Mouse (Mus musculus) cortical plate, adult 2 months (tissue): ENCODE measurements at regions not wholly inside any gene's neighbourhood (a gene's known extent, or its start where the extent isn't known, plus 50 kb on each side); places are given as distances from the start of the nearest gene placed in this dataset.
"Not testable (repeated sequence)": the region's sequence is repeated elsewhere in the genome, so short reads cannot be mapped to it uniquely, and the experiment has no call there.

Source experiments
- H3K27ac ChIP-seq: fragments of 200-500 bp; 2 replicates; pipeline ENCODE4 v1.5.1; 2012; ENCODE audit warnings: low read length, control low read depth, inconsistent platforms; ENCODE audit not compliant: insufficient read depth
- H3K4me1 ChIP-seq: fragments of 200-500 bp; 2 replicates; pipeline ENCODE4 v1.6.1; 2011; ENCODE audit warnings: low read length; ENCODE audit not compliant: control insufficient read depth, insufficient read depth
- H3K4me3 ChIP-seq: fragments of 200-500 bp; 2 replicates; pipeline ENCODE4 v1.5.1; 2011; ENCODE audit warnings: mild to moderate bottlenecking, low read length, control low read depth; ENCODE audit not compliant: insufficient read depth
- CTCF ChIP-seq: fragments of 200-500 bp; IDR thresholded peaks from 2 replicates; pipeline ENCODE4 v1.5.1; 2011; ENCODE audit warnings: mild to moderate bottlenecking, control low read depth, low read length; ENCODE audit not compliant: insufficient read depth; ENCODE audit errors: extremely low read depth
- POLR2A ChIP-seq: fragments of 200-500 bp; IDR thresholded peaks from 2 replicates; pipeline ENCODE4 v1.6.1; 2011; ENCODE audit warnings: mild to moderate bottlenecking, low read length, control low read depth; ENCODE audit not compliant: insufficient read depth; ENCODE audit errors: extremely low read depth

DNA sequence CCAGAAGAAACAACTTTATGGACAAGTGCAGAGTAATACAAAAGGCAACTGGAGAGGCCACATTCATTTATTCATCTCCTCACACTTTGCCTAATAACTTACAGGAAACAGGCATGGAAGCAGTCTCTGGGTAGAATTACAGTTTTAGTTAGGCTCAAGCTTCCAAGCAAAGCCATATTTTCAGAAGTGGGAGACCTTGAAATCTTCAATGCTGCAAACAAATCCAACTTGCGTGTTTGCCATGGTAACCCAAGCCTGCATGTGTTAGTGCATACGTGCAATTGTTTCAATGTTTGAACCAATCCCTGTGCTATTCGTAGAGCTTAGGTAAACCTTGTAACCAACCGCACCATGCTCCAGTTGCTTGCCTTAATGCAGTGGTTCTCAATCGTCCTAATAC, 256.3 kb upstream of the Atp10a start:
- TF ChIP-seq POLR2A: no peak
- TF ChIP-seq CTCF: no peak
- peak overlapping the region; percentile 4; the same call in 1 of the 2 replicates for H3K27ac ChIP-seq
- H3K4me1 ChIP-seq: peaks cover 3% of the 10 kb centered on the region; the same call in 1 of the 2 replicates

DNA sequence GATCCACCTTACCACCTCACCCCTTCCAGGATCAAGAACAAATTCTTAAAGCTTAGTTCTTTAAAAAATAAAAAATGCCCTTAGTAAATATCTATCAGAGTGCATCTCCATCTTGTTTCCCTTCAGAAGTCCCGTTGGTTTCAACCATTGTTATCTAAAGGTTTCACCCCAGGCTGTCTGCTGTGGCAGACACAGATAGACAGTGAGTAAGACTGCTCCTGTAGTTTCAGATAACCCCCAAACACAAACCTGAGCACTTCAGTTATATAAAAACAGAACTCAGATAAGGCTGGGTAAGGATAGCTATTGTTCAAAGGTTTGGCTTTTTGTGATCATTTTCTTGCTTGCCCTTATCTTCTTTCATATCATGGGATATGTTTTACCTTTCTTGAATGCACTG, 255.4 kb upstream of the Atp10a start:
- Histone ChIP-seq H3K27ac (no peak overlapping the region), H3K4me3 (no peak overlapping the region), H3K4me1 (peaks cover 3% of the 10 kb centered on the region; the same call in 1 of the 2 replicates)
- TF ChIP-seq CTCF (no peak), POLR2A (no peak)

More for the DNA sequence above, 256.3 kb upstream of the Atp10a start:
- peak overlapping the region; percentile 40 for H3K4me3 ChIP-seq

DNA sequence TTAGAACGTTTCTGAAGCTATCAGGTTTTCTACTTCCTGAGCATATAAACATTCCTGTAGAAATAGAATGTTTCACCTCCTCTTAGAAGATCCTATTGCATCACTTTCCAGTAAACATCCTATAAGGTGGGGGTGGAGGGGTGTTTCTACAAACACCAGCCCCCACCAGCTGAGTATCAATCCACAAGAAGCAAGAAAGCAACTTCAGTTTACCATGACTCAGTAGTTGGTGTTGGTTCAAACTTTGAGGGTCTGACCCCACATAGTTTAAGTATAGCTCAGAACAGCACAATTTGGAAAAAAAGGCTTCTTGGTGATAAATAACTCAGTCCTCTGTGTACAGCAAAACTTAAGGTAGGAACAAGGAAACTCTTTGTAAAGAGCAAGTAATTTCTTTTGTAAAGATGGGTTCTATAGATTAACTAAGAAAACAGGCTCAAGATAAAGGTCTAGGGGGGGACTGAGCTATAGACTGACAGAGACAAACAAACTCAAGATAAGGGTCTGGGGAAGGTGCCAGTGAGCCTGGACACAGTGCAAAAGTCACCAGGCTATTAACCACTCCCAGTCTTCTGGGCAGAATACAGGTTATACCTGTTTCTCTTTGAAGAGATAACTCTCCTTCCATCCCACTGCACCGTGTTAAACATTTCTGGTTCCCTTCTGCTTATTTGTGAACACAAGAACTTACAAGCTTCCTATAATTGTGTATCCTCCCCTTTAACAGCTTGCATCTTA, 218.9 kb upstream of the Atp10a start:
- Histone ChIP-seq H3K4me1 (no peaks in the 10 kb centered on the region), H3K27ac (no peak overlapping the region), H3K4me3 (no peak overlapping the region)
- TF ChIP-seq POLR2A: no peak

DNA sequence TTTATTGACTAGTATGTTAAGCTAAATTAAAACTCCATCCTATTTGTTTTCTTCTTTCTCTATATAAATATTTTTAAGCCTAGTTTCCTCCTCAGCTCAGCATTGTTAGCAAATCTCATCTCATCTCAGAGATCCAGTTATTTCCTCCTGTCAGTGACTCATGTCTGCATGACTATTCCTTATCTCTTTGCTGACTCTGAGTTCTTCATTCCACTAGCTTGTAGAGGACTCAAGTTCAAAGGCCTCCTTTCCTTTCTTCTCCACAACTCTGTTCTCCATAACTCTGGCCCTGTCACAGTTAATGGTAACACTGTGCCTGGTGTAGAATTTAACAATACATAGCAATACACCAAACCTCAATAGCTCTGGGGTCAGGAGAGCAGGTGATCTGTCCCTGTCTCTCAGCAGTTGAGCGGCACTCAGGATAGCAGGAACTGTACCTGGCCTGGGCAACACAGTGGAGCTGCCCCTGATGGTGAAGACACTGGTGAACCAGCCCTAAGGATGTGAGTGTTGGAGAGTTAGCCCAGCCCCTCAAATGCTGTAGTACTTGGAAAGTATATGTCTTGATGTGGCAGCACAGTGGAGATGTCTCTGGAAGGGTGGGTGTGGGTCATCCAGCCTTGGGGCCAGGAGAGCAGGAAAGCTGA, 213.3 kb upstream of the Atp10a start:
- TF ChIP-seq CTCF: no peak
- no peak for TF ChIP-seq POLR2A
- H3K27ac ChIP-seq: no peak overlapping the region
- no peaks in the 10 kb centered on the region for H3K4me1 ChIP-seq
- no peak overlapping the region for H3K4me3 ChIP-seq

DNA sequence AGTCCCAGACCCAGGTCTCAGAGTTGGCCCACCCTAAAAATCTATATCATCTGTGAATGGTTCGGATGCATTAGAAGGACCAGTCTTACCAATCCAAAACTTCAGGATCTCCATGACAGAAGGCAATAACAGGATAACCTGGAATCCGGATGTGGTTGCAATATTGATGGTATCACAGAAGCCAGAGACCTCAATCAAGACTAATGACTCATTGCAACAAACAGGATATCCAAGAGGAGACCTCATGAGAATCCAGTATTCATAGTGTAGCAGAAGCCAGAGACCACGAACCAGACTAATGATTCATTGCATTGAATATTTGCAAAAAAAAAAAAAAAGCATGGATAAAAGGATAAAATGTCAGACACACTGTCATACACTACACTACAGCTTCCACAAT, 212.7 kb upstream of the Atp10a start:
- TF ChIP-seq CTCF (no peak), POLR2A (no peak)
- H3K4me1 ChIP-seq: no peaks in the 10 kb centered on the region
- H3K4me3 ChIP-seq: no peak overlapping the region
- no peak overlapping the region for H3K27ac ChIP-seq

DNA sequence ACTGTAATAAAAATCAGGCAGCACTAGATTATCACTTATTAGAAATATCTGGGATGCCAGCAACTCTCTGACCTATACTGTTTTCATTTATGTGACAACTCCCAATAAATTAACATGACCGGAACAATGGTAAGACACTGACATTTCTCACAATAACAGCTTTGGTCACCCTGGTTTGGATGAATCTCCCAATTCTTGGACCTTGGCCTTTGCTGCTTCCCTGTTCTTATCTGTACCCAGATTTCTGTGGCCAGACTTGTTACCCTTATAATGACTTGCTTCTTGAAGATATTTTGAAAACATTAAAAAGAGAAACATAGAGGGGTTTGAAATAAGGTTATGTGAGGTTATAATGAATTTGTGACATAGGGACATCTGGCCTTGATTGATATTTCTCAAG, 210.2 kb upstream of the Atp10a start:
- no peak overlapping the region for H3K4me3 ChIP-seq
- no peak for TF ChIP-seq CTCF
- no peak for TF ChIP-seq POLR2A
- H3K4me1 ChIP-seq: no peaks in the 10 kb centered on the region
- H3K27ac ChIP-seq: no peak overlapping the region

DNA sequence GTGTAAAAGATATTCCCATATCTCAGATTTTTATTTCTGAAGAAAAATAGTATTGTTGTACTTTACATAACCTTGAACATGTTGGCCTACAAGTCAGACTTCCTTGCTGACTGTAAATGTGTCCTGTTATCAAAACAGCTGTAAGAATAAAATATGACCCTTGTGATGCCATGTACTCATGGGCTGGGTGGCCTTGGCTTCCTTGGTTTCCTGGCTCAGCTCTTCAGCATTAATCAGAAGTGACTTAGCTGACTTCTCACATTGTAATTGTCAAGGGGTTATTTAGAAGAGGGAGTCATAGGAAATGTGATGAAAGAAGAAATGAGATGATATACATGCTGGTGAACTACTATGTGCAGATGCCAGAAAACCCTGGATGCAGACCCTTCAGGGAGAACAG, 209.7 kb upstream of the Atp10a start:
- Histone ChIP-seq H3K4me1 (no peaks in the 10 kb centered on the region), H3K27ac (no peak overlapping the region), H3K4me3 (no peak overlapping the region)
- TF ChIP-seq CTCF (no peak), POLR2A (no peak)

DNA sequence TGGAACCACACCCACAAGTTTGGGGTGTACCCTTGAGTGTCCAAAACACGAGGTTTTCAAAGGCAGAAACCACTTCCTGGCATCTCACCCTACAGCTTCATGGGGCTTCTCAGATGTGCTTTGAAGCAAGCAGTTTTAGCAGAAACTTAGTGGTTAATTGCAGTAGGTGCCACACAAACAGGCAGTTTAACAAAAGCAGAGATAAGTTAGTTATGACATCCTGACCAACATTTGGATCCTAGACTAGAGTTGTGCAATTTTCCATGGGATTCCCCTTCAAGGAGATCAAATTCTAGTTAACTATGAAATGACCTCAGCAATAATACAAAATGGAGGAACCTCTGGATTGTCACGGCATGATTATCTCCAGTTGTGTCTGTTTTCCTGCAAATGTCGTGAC, 207.2 kb upstream of the Atp10a start:
- no peaks in the 10 kb centered on the region for H3K4me1 ChIP-seq
- TF ChIP-seq POLR2A (no peak), CTCF (no peak)
- H3K27ac ChIP-seq: no peak overlapping the region
- no peak overlapping the region for H3K4me3 ChIP-seq

DNA sequence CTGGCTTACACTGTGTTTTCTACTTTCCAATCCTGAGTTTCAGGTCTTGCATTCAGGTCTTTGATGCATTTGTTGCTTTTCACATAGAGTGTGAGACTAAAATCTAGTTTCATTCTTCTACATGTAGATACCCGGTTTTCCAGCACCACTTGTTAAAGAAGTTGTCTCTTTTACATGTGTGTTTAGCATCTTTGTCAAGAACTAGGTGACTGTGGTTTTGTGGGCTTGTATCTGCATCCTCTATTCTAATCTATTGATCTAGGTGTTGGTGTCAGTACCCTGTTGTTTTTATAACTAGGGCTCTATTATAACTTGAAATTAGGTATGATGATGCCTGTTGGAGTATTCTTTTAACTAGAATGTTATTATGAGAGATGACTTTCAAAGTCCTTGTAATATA, 204.0 kb upstream of the Atp10a start:
- H3K4me1 ChIP-seq: no peaks in the 10 kb centered on the region
- TF ChIP-seq CTCF: no peak
- TF ChIP-seq POLR2A: no peak
- H3K27ac ChIP-seq: no peak overlapping the region
- no peak overlapping the region for H3K4me3 ChIP-seq

DNA sequence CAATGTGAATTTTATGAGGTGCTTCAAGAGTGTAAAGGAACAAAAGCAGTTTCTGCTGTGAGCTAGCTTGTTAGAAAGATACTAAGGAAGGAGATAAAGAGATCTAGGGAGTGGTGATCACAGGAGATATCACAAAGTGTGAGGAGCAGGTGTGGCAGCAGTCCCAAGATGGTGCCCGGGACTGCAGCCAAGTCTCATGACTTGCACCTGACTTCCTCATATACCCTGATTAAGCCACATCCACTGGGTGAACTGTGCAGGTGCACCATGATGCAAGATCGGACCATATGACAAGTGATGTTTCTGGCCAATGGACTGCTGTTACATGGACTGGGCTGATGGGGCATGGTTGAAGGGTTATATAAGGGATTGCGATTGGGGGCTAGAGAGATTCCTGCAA, 197.8 kb upstream of the Atp10a start:
- H3K27ac ChIP-seq, H3K4me3 ChIP-seq, H3K4me1 ChIP-seq: not testable (repeated sequence)
